Mouse (Mus musculus) ovary, adult 10 weeks (tissue): Measurements from ENCODE around the gene Npr1. TPM values are rescaled to one million over a fixed set of nuclear protein-coding genes. Genes with fewer than 3 reads are reported as not detected.

Experiments used
- polyA plus RNA-seq: library from polyadenylated mRNA; stranded (reverse); fragments of 350-450 nt; fragmentation: Illumina TruSeq; extraction: RNeasy Lipid Tissue Mini Kit (QIAGEN cat#74804); gene quantifications from one replicate; pipeline ENCODE4 v1.2.3, GENCODE M21; 2014

Npr1 gene
- polyA plus RNA-seq = 36.4 TPM

GRCm38 (mm10) chr3:90465686-90466310 lies at the start of gene Npr1:
Gene Npr1 (minus strand): TSS chr3:90465866.

GRCm38 (mm10) chr3:90513796-90514590 lies 48.3 kb upstream of the Npr1 start, which contains the start of the genes S100a1 and S100a13:
Gene S100a1 (minus strand): TSS chr3:90514392.
Gene S100a13 (plus strand): TSS chr3:90514435.

GRCm38 (mm10) chr3:90508950-90509746 lies 43.5 kb upstream of the Npr1 start, which contains the start of gene Chtop:
Gene Chtop (minus strand): TSS chr3:90509498.

GRCm38 (mm10) chr3:90490696-90491256 lies 25.1 kb upstream of the Npr1 start, which contains the start of gene Snapin:
Gene Snapin (minus strand): TSS chr3:90491033.

GRCm38 (mm10) chr3:90475831-90476611 lies 10.4 kb upstream of the Npr1 start, which contains the start of gene Ilf2:
Gene Ilf2 (plus strand): TSS chr3:90476126.

GRCm38 (mm10) chr3:90433381-90434020 lies 32.2 kb downstream of the Npr1 start, which contains the start of gene Ints3:
Gene Ints3 (minus strand): TSS chr3:90433622.

Other genes starting within 250 kb of the Npr1 start
- gene Jtb, start 234.3 kb downstream of the Npr1 start, polyA plus RNA-seq = 97.8 TPM
- 4.3 TPM for gene Creb3l4, start 222.4 kb downstream of the Npr1 start, polyA plus RNA-seq
- 139 TPM for gene Slc39a1, start 217.7 kb downstream of the Npr1 start, polyA plus RNA-seq
- gene Crtc2, start 211.7 kb downstream of the Npr1 start, polyA plus RNA-seq = 6.5 TPM
- 1.3 TPM for gene Dennd4b, start 200.7 kb downstream of the Npr1 start, polyA plus RNA-seq
- gene Gatad2b, start 172.7 kb downstream of the Npr1 start, polyA plus RNA-seq = 103 TPM
- gene Slc27a3, start 75.9 kb downstream of the Npr1 start, polyA plus RNA-seq = not detected
- gene Ints3, start 32.2 kb downstream of the Npr1 start, polyA plus RNA-seq = 24.1 TPM
- 94.7 TPM for gene Ilf2, start 10.3 kb upstream of the Npr1 start, polyA plus RNA-seq
- gene Snapin, start 25.2 kb upstream of the Npr1 start, polyA plus RNA-seq = 154 TPM
- gene Chtop, start 43.6 kb upstream of the Npr1 start, polyA plus RNA-seq = 220 TPM
- gene S100a1, start 48.5 kb upstream of the Npr1 start, polyA plus RNA-seq = 29.9 TPM
- 2.6 TPM for gene S100a13, start 48.6 kb upstream of the Npr1 start, polyA plus RNA-seq
- not detected for gene S100a14, start 61.0 kb upstream of the Npr1 start, polyA plus RNA-seq
- gene S100a16, start 71.4 kb upstream of the Npr1 start, polyA plus RNA-seq = 29.2 TPM
- not detected for gene S100a3, start 94.7 kb upstream of the Npr1 start, polyA plus RNA-seq
- not detected for gene S100a2, start 124.4 kb upstream of the Npr1 start, polyA plus RNA-seq
- gene Gm42674, start 136.0 kb upstream of the Npr1 start, polyA plus RNA-seq = not detected
- gene S100a4, start 137.9 kb upstream of the Npr1 start, polyA plus RNA-seq = 21.9 TPM
- not detected for gene S100a5, start 142.7 kb upstream of the Npr1 start, polyA plus RNA-seq
- 45.3 TPM for gene S100a6, start 147.0 kb upstream of the Npr1 start, polyA plus RNA-seq
- not detected for gene S100a7a, start 188.2 kb upstream of the Npr1 start, polyA plus RNA-seq
- gene S100a8, start 203.1 kb upstream of the Npr1 start, polyA plus RNA-seq = 6.4 TPM
- gene S100a9, start 229.9 kb upstream of the Npr1 start, polyA plus RNA-seq = not detected